Comparison of ENCODE assay signal across 23 mouse cellular contexts in genomic region chr14:79596602-79597001, GRCm38 (mm10).
"Had no signal": no experiment of that assay in that cellular context is flagged by ENCODE, and none has a peak within 500 bp of the region (broad histone marks: within the 10 kb centered on the region; RNA-seq: fewer than 3 reads in every experiment).

No protein-coding gene starts in this region.

- H3K4me3 ChIP-seq: intestine, embryonic 15.5 days; kidney, embryonic 15.5 days; left cerebral cortex, adult 2 months; liver, embryonic 13.5 days; midbrain, embryonic 12.5 days; midbrain, embryonic 15.5 days; neural tube, embryonic 12.5 days; neural tube, embryonic 15.5 days; stomach, embryonic 15.5 days had no signal

- H3K9me3 ChIP-seq: intestine, embryonic 15.5 days; kidney, embryonic 15.5 days; liver, embryonic 13.5 days; midbrain, embryonic 12.5 days; midbrain, embryonic 15.5 days; neural tube, embryonic 12.5 days; neural tube, embryonic 15.5 days; stomach, embryonic 15.5 days had no signal

- DNase-seq: kidney, adult 11 months; kidney, adult 8-10 months; kidney, postnatal 10 days; kidney, postnatal 36 days; layer of hippocampus, postnatal 36 days; liver, embryonic 13.5 days; lung, adult 2 months; lung, postnatal 14 days; right cerebral cortex, adult 18-20 months; right cerebral cortex, postnatal 14 days; spleen, adult 18-20 months; thymus, adult 2 months; thymus, postnatal 14 days; thymus, postnatal 4 days had no signal

- H3K4me1 ChIP-seq: intestine, embryonic 15.5 days; kidney, embryonic 15.5 days; midbrain, embryonic 12.5 days; midbrain, embryonic 15.5 days; neural tube, embryonic 12.5 days; stomach, embryonic 15.5 days had no signal

- H3K27me3 ChIP-seq: intestine, embryonic 15.5 days; kidney, embryonic 15.5 days; liver, embryonic 13.5 days; midbrain, embryonic 12.5 days; midbrain, embryonic 15.5 days; neural tube, embryonic 12.5 days; neural tube, embryonic 15.5 days; stomach, embryonic 15.5 days had no signal

- H3K9ac ChIP-seq: intestine, embryonic 15.5 days; kidney, embryonic 15.5 days; liver, embryonic 13.5 days; midbrain, embryonic 12.5 days; midbrain, embryonic 15.5 days; neural tube, embryonic 12.5 days; neural tube, embryonic 15.5 days; stomach, embryonic 15.5 days had no signal

- H3K4me2 ChIP-seq: intestine, embryonic 15.5 days; kidney, embryonic 15.5 days; liver, embryonic 13.5 days; midbrain, embryonic 12.5 days; midbrain, embryonic 15.5 days; neural tube, embryonic 12.5 days; neural tube, embryonic 15.5 days; stomach, embryonic 15.5 days had no signal

- ATAC-seq: intestine, embryonic 15.5 days; midbrain, embryonic 15.5 days had no signal

- H3K27ac ChIP-seq: intestine, embryonic 15.5 days; kidney, embryonic 15.5 days; left cerebral cortex, adult 2 months; liver, embryonic 13.5 days; macrophage; midbrain, embryonic 12.5 days; midbrain, embryonic 15.5 days; neural tube, embryonic 12.5 days; neural tube, embryonic 15.5 days; stomach, embryonic 15.5 days had no signal
